In genomic region chr11:75466731-75467505, GRCm38 (mm10) we compare ENCODE assay signal across 13 mouse cellular contexts. TPM values are rescaled to one million over a fixed set of nuclear protein-coding genes. Genes with fewer than 3 reads are reported as not detected.
A peak's percentile ranks its signal among the peaks of the same experiment; 100 is the strongest.
DNase-seq lines count a peak whose midpoint lies in the region; ATAC-seq and TF ChIP-seq lines count a peak whose summit lies in the region.
"Had no signal": no experiment of that assay in that cellular context is flagged by ENCODE, and none has a peak within 500 bp of the region (broad histone marks: within the 10 kb centered on the region; RNA-seq: fewer than 3 reads in every experiment).

No protein-coding gene starts in this region.

- no peak overlapping the region for H3K4me3 ChIP-seq in gastrocnemius, adult 2 months
- H3K4me3 ChIP-seq in kidney, postnatal 0 days (replicated peaks; ENCODE audit: low read depth, low read length), result no peak overlapping the region
- H3K4me3 ChIP-seq in ES-Bruce4 (ENCODE audit: low read depth, low read length), result no peak overlapping the region
- no peak overlapping the region; a peak in 1 of 4 replicates for H3K4me3 ChIP-seq in liver, embryonic 14.5 days (ENCODE audit: insufficient read depth in 1 of 2, low read depth in 2 of 2, low read length in 2 of 2)

- peaks cover 13% of the 10 kb centered on the region for H3K36me3 ChIP-seq in kidney, postnatal 0 days (ENCODE audit: insufficient read depth, low read length)
- H3K36me3 ChIP-seq in ES-Bruce4 (ENCODE audit: control insufficient read depth, insufficient read depth, low read length, poor library complexity, severe bottlenecking), result peaks cover 5% of the 10 kb centered on the region
- H3K36me3 ChIP-seq in liver, embryonic 14.5 days (replicated peaks; ENCODE audit: control insufficient read depth, insufficient read depth, low read depth), result peaks cover 27% of the 10 kb centered on the region

- TF ChIP-seq POLR2A in ES-Bruce4 (IDR thresholded peaks at IDR 0.05; ENCODE audit: insufficient read depth, low read length), result no peak

- H3K27ac ChIP-seq in gastrocnemius, adult 2 months, result peak overlapping the region; percentile 83; the same call in 1 of the 2 replicates
- no peak overlapping the region for H3K27ac ChIP-seq in kidney, postnatal 0 days
- no peak overlapping the region for H3K27ac ChIP-seq in ES-Bruce4 (ENCODE audit: insufficient read depth, low read length)
- peak overlapping the region; percentile 46 for H3K27ac ChIP-seq in liver, embryonic 14.5 days

- DNase-seq in gastrocnemius, adult 2 months, result peak; percentile 40
- DNase-seq in gastrocnemius, adult 8-10 months (ENCODE audit: low spot score in 2 of 2), result no peak
- no peak for DNase-seq in kidney, postnatal 0 days (ENCODE audit: low spot score)
- DNase-seq in kidney, adult 8-10 months, result no peak
- no peak for DNase-seq in liver, embryonic 14.5 days (ENCODE audit: low read depth in 3 of 3, low spot score in 3 of 3)
- DNase-seq in adipocyte (ENCODE audit: low spot score), result no peak
- DNase-seq in thymus, adult 18-20 months, result no peak
- DNase-seq: cerebellum, adult 9-10 months; right cerebral cortex, adult 18-20 months had no signal

- WGBS in kidney, postnatal 0 days, result over 99% methylated on average over 4 of the region's 4 CpGs
- WGBS in liver, embryonic 14.5 days (ENCODE audit: insufficient replicate concordance), result 97% methylated on average over 4 of the region's 4 CpGs

- peak overlapping the region; percentile 84; the same call in 1 of the 2 replicates for H3K4me2 ChIP-seq in kidney, postnatal 0 days (ENCODE audit: low read length)
- peak overlapping the region; percentile 83 for H3K4me2 ChIP-seq in liver, embryonic 14.5 days (ENCODE audit: low read depth)

- H3K4me1 ChIP-seq in kidney, postnatal 0 days (replicated peaks; ENCODE audit: insufficient read depth, low read length), result peaks cover 22% of the 10 kb centered on the region
- H3K4me1 ChIP-seq in ES-Bruce4 (ENCODE audit: control insufficient read depth, insufficient read depth, low read length), result no peaks in the 10 kb centered on the region
- H3K4me1 ChIP-seq in liver, embryonic 14.5 days (replicated peaks; ENCODE audit: control insufficient read depth in 2 of 2, insufficient read depth in 2 of 2, low read length in 1 of 2), result peaks cover 31 to 35% of the 10 kb centered on the region in 2 experiments

- intact Hi-C loops in gastrocnemius, adult 2 months (cut with DNase I), result no loop called here

- H3K9ac ChIP-seq in kidney, postnatal 0 days (ENCODE audit: low read depth, low read length), result no peak overlapping the region
- H3K9ac ChIP-seq in ES-Bruce4 (ENCODE audit: low read depth, poor library complexity, severe bottlenecking), result no peak overlapping the region
- peak overlapping the region; percentile 62; the same call in 1 of the 2 replicates for H3K9ac ChIP-seq in liver, embryonic 14.5 days (replicated peaks)

- TF ChIP-seq CTCF in gastrocnemius, adult 2 months (IDR thresholded peaks at IDR 0.05), result peak; percentile 52
- peak; percentile 35 for TF ChIP-seq CTCF in kidney, postnatal 0 days (IDR thresholded peaks at IDR 0.05; ENCODE audit: low read depth)
- TF ChIP-seq CTCF in ES-Bruce4 (IDR thresholded peaks at IDR 0.05; ENCODE audit: low read depth, low read length), result peak; percentile 23
- TF ChIP-seq CTCF in liver, embryonic 14.5 days (IDR thresholded peaks at IDR 0.05; ENCODE audit: low read depth), result peak; percentile 56

- H3K9me3 ChIP-seq in kidney, postnatal 0 days (replicated peaks; ENCODE audit: low read length), result no peaks in the 10 kb centered on the region
- no peaks in the 10 kb centered on the region for H3K9me3 ChIP-seq in ES-Bruce4 (replicated peaks; ENCODE audit: control insufficient read depth, insufficient read depth, low read length, poor library complexity, severe bottlenecking)
- no peaks in the 10 kb centered on the region for H3K9me3 ChIP-seq in liver, embryonic 14.5 days (ENCODE audit: control insufficient read depth, low read length)
- H3K9me3 ChIP-seq: stomach, embryonic 15.5 days had no signal

- ATAC-seq in kidney, postnatal 0 days (replicated peaks; ENCODE audit: low FRiP score, low read depth), result no peak
- ATAC-seq in liver, embryonic 14.5 days (ENCODE audit: insufficient read depth), result no peak

- H3K27me3 ChIP-seq in kidney, postnatal 0 days (ENCODE audit: insufficient read depth, low read length), result no peaks in the 10 kb centered on the region
- no peaks in the 10 kb centered on the region for H3K27me3 ChIP-seq in ES-Bruce4 (ENCODE audit: control insufficient read depth, insufficient read depth, low read length, poor library complexity, severe bottlenecking)
- no peaks in the 10 kb centered on the region for H3K27me3 ChIP-seq in liver, embryonic 14.5 days (ENCODE audit: control insufficient read depth, insufficient read depth, low read length)
- H3K27me3 ChIP-seq: stomach, embryonic 15.5 days had no signal

- no peak for TF ChIP-seq EP300 in ES-Bruce4 (IDR thresholded peaks at IDR 0.05; ENCODE audit: insufficient read depth, low read depth, low read length)
- no peak for TF ChIP-seq EP300 in liver, embryonic 14.5 days (IDR thresholded peaks at IDR 0.05; ENCODE audit: low read depth)

RNA-seq across cellular contexts. Expression of gene Tlcd2, which starts 5.4 kb away (rescaled TPM):
- total RNA-seq in gastrocnemius, adult 2 months (2021), result 1 to 10 TPM; 2.6 to 3.1 TPM
- 1 to 10 TPM; 1.9 to 2.9 (median 2.4) TPM for total RNA-seq in gastrocnemius, adult 8-10 months (2022)
- polyA plus RNA-seq in kidney, postnatal 0 days (2015; fragmentation: Nextera tagmentation; extraction: Ambion mirVana), result 9.3 and 11.8 TPM in 2 replicates
- polyA plus RNA-seq in ES-Bruce4 (2011; ENCODE audit: insufficient read depth, insufficient read length, low read depth, missing spikeins), result 3.6 and 6.8 TPM in 2 replicates
- polyA plus RNA-seq in liver, embryonic 14.5 days (2012; rRNA removed), result 7.3 and 8.2 TPM in 2 replicates
- polyA plus RNA-seq in liver, embryonic 14.5 days (2014; fragmentation: Nextera tagmentation; extraction: Ambion mirVana), result 11.9 and 13.0 TPM in 2 replicates

RNA-seq across cellular contexts. Expression of gene Wdr81, which starts 12.4 kb away (rescaled TPM):
- total RNA-seq in gastrocnemius, adult 2 months (2021), result 1 to 10 TPM; 4.9 to 6.4 TPM
- total RNA-seq in gastrocnemius, adult 8-10 months (2022), result 1 to 10 TPM; 5.2 to 7.0 (median 6.2) TPM
- polyA plus RNA-seq in kidney, postnatal 0 days (2015; fragmentation: Nextera tagmentation; extraction: Ambion mirVana), result 4.9 and 5.3 TPM in 2 replicates
- polyA plus RNA-seq in ES-Bruce4 (2011; ENCODE audit: insufficient read depth, insufficient read length, low read depth, missing spikeins), result 4.9 and 8.4 TPM in 2 replicates
- 15.3 and 16.4 TPM in 2 replicates for polyA plus RNA-seq in liver, embryonic 14.5 days (2012; rRNA removed)
- 14.6 and 15.8 TPM in 2 replicates for polyA plus RNA-seq in liver, embryonic 14.5 days (2014; fragmentation: Nextera tagmentation; extraction: Ambion mirVana)

RNA-seq across cellular contexts. Expression of gene Prpf8, which starts 19.7 kb away (rescaled TPM):
- total RNA-seq in gastrocnemius, adult 2 months (2021), result 10 to 100 TPM; 69.3 to 76.7 TPM
- 10 to 100 TPM; 73.7 to 90.1 (median 78.3) TPM for total RNA-seq in gastrocnemius, adult 8-10 months (2022)
- polyA plus RNA-seq in kidney, postnatal 0 days (2015; fragmentation: Nextera tagmentation; extraction: Ambion mirVana), result 36.3 and 36.6 TPM in 2 replicates
- polyA plus RNA-seq in ES-Bruce4 (2011; ENCODE audit: insufficient read depth, insufficient read length, low read depth, missing spikeins), result 210 and 212 TPM in 2 replicates
- 34.2 and 38.1 TPM in 2 replicates for polyA plus RNA-seq in liver, embryonic 14.5 days (2012; rRNA removed)
- 34.2 and 42.2 TPM in 2 replicates for polyA plus RNA-seq in liver, embryonic 14.5 days (2014; fragmentation: Nextera tagmentation; extraction: Ambion mirVana)

RNA-seq across cellular contexts. Expression of gene Serpinf2, which starts 27.5 kb away (rescaled TPM):
- total RNA-seq in gastrocnemius, adult 2 months (2021), result not detected
- under 1 TPM in 1 of 4 experiments, not detected in 3; 0.38 TPM for total RNA-seq in gastrocnemius, adult 8-10 months (2022)
- polyA plus RNA-seq in kidney, postnatal 0 days (2015; fragmentation: Nextera tagmentation; extraction: Ambion mirVana), result 45.2 and 57.0 TPM in 2 replicates
- polyA plus RNA-seq in ES-Bruce4 (2011; ENCODE audit: insufficient read depth, insufficient read length, low read depth, missing spikeins), result not detected in 2 replicates
- polyA plus RNA-seq in liver, embryonic 14.5 days (2012; rRNA removed), result 474 and 506 TPM in 2 replicates
- 304 and 336 TPM in 2 replicates for polyA plus RNA-seq in liver, embryonic 14.5 days (2014; fragmentation: Nextera tagmentation; extraction: Ambion mirVana)
- total RNA-seq: adrenal gland, adult 18-20 months; gastrocnemius, postnatal 36 days had no signal

RNA-seq across cellular contexts. Expression of gene Rilp, which starts 43.0 kb away (rescaled TPM):
- 10 to 100 TPM; 33.4 to 41.9 TPM for total RNA-seq in gastrocnemius, adult 2 months (2021)
- total RNA-seq in gastrocnemius, adult 8-10 months (2022), result 10 to 100 TPM; 28.7 to 34.0 (median 30.9) TPM
- polyA plus RNA-seq in kidney, postnatal 0 days (2015; fragmentation: Nextera tagmentation; extraction: Ambion mirVana), result 4.2 and 4.5 TPM in 2 replicates
- not detected in 2 replicates for polyA plus RNA-seq in ES-Bruce4 (2011; ENCODE audit: insufficient read depth, insufficient read length, low read depth, missing spikeins)
- 1.6 and 1.7 TPM in 2 replicates for polyA plus RNA-seq in liver, embryonic 14.5 days (2012; rRNA removed)
- polyA plus RNA-seq in liver, embryonic 14.5 days (2014; fragmentation: Nextera tagmentation; extraction: Ambion mirVana), result 2.0 and 2.4 TPM in 2 replicates

Comparison
In these comparisons a context has a peak if more than half of its experiments do, and no peak if none do; other contexts are left out.
1. H3K27ac ChIP-seq: peak in gastrocnemius, adult 2 months (single experiment) and liver, embryonic 14.5 days (single experiment); none in kidney, postnatal 0 days (single experiment) and ES-Bruce4 (single experiment).
2. Peak in every context shown above with its lines, with median percentiles within 50 percentile points of each other: CTCF ChIP-seq.